Comparison of ENCODE assay signal across 28 mouse cellular contexts in the genomic region with DNA sequence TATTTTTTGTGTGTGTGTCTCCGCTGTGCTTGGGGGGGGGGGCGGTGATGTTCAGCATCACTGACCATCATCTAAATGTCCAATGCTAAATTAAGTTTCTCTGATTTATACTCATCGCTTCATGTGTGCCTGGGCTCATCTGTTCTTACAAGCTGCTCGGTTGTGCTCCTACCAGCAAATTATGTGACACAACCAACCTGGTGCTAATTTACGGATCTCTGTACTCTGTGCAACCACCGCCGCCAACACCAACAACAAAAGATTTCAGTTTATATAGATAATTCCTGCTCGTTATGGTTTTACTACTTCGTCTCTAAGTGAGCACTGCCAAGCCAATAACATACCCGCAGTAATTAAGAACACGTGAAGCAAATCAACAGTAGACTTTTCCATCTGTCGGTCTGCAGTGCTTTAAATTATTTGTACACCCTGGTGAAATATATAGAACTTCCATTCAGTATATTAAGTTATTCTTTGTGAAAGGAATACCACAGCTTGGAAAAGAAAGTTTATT.
DNase-seq lines count a peak whose midpoint lies in the region; ATAC-seq and TF ChIP-seq lines count a peak whose summit lies in the region.
"Had no signal": no experiment of that assay in that cellular context is flagged by ENCODE, and none has a peak within 500 bp of the region (broad histone marks: within the 10 kb centered on the region; RNA-seq: fewer than 3 reads in every experiment).

No protein-coding gene starts in this region.

- TF ChIP-seq CTCF in intestine, postnatal 0 days (IDR thresholded peaks at IDR 0.05; ENCODE audit: low read depth), result no peak

- 21% methylated on average over 12 of the region's 12 CpGs for WGBS in limb, embryonic 14.5 days
- 93% methylated on average over 12 of the region's 12 CpGs for whole genome bisulfite sequencing in intestine, postnatal 0 days

- peak; percentile 28 for DNase-seq in layer of hippocampus, adult 9-11 months
- no peak for DNase-seq in layer of hippocampus, postnatal 14 days (ENCODE audit: low spot score in 2 of 2)
- peak; percentile 33 for DNase-seq in hindlimb bud, embryonic 11.5 days (ENCODE audit: extremely low spot score, low read depth, low spot score)
- DNase-seq in limb, embryonic 14.5 days (ENCODE audit: low spot score), result peak; percentile 17
- DNase-seq in frontal cortex, postnatal 36 days (ENCODE audit: low spot score in 2 of 2), result no peak
- no peak for DNase-seq in retina, embryonic 14.5 days (ENCODE audit: low spot score)
- DNase-seq: adrenal gland, postnatal 36 days; cerebellum, adult 9-10 months; embryo, embryonic 11 days; gastrocnemius, postnatal 10 days; heart, postnatal 10 days; kidney, adult 8-10 months; liver; lung, adult 2 months; lung, postnatal 10 days; right cerebral cortex, postnatal 25 days had no signal

- no peaks in the 10 kb centered on the region for H3K9me3 ChIP-seq in limb, embryonic 14.5 days (ENCODE audit: control insufficient read depth, low read length)
- no peaks in the 10 kb centered on the region for H3K9me3 ChIP-seq in intestine, postnatal 0 days (ENCODE audit: control insufficient read depth)
- H3K9me3 ChIP-seq: embryonic facial prominence, embryonic 15.5 days; forebrain, embryonic 12.5 days; heart, embryonic 13.5 days; hindbrain, embryonic 15.5 days; intestine, embryonic 15.5 days; midbrain, embryonic 13.5 days; stomach, embryonic 15.5 days had no signal

- 0 out of 2 replicates have a peak, but pooled peaks cover 4% of the 10 kb centered on the region for H3K4me1 ChIP-seq in limb, embryonic 14.5 days (ENCODE audit: control insufficient read depth, insufficient read depth, low read length)
- H3K4me1 ChIP-seq in intestine, postnatal 0 days (replicated peaks; ENCODE audit: control insufficient read depth, insufficient read depth, low read length), result no peaks in the 10 kb centered on the region
- H3K4me1 ChIP-seq: embryonic facial prominence, embryonic 15.5 days; forebrain, embryonic 12.5 days; heart, embryonic 13.5 days; hindbrain, embryonic 15.5 days; intestine, embryonic 15.5 days; midbrain, embryonic 13.5 days; stomach, embryonic 15.5 days had no signal

- no peak overlapping the region for H3K4me2 ChIP-seq in limb, embryonic 14.5 days (replicated peaks; ENCODE audit: low read depth, low read length, severe bottlenecking)
- no peak overlapping the region for H3K4me2 ChIP-seq in intestine, postnatal 0 days (replicated peaks; ENCODE audit: low read depth)
- H3K4me2 ChIP-seq: embryonic facial prominence, embryonic 15.5 days; forebrain, embryonic 12.5 days; heart, embryonic 13.5 days; hindbrain, embryonic 15.5 days; intestine, embryonic 15.5 days; midbrain, embryonic 13.5 days; stomach, embryonic 15.5 days had no signal

- H3K27ac ChIP-seq in limb, embryonic 14.5 days (replicated peaks; ENCODE audit: low read depth, low read length), result no peak overlapping the region
- H3K27ac ChIP-seq in intestine, postnatal 0 days (ENCODE audit: low read depth, low read length), result no peak overlapping the region
- H3K27ac ChIP-seq: embryonic facial prominence, embryonic 15.5 days; forebrain, embryonic 12.5 days; heart, embryonic 13.5 days; hindbrain, embryonic 15.5 days; intestine, embryonic 15.5 days; kidney, postnatal 0 days; liver, embryonic 14.5 days; macrophage; midbrain, embryonic 13.5 days; stomach, embryonic 15.5 days had no signal

- no peaks in the 10 kb centered on the region for H3K36me3 ChIP-seq in limb, embryonic 14.5 days (ENCODE audit: control insufficient read depth, insufficient read depth, low read length)
- no peaks in the 10 kb centered on the region for H3K36me3 ChIP-seq in intestine, postnatal 0 days (ENCODE audit: control insufficient read depth, insufficient read depth)
- H3K36me3 ChIP-seq: embryonic facial prominence, embryonic 15.5 days; forebrain, embryonic 12.5 days; heart, embryonic 13.5 days; hindbrain, embryonic 15.5 days; intestine, embryonic 15.5 days; midbrain, embryonic 13.5 days; stomach, embryonic 15.5 days had no signal

- no peak overlapping the region for H3K4me3 ChIP-seq in limb, embryonic 14.5 days (replicated peaks; ENCODE audit: low read length)
- no peak overlapping the region for H3K4me3 ChIP-seq in intestine, postnatal 0 days (ENCODE audit: low read depth, low read length)
- H3K4me3 ChIP-seq: embryonic facial prominence, embryonic 15.5 days; forebrain, embryonic 12.5 days; heart, embryonic 13.5 days; hindbrain, embryonic 15.5 days; intestine, embryonic 15.5 days; midbrain, embryonic 13.5 days; stomach, embryonic 15.5 days had no signal

- H3K27me3 ChIP-seq in limb, embryonic 14.5 days (ENCODE audit: control insufficient read depth, insufficient read depth, low read length), result no peaks in the 10 kb centered on the region
- no peaks in the 10 kb centered on the region for H3K27me3 ChIP-seq in intestine, postnatal 0 days (replicated peaks; ENCODE audit: control insufficient read depth, insufficient read depth, low read length)
- H3K27me3 ChIP-seq: embryonic facial prominence, embryonic 15.5 days; forebrain, embryonic 12.5 days; heart, embryonic 13.5 days; hindbrain, embryonic 15.5 days; intestine, embryonic 15.5 days; midbrain, embryonic 13.5 days; stomach, embryonic 15.5 days had no signal

- no peak overlapping the region for H3K9ac ChIP-seq in limb, embryonic 14.5 days (ENCODE audit: low read depth, low read length, severe bottlenecking)
- no peak overlapping the region for H3K9ac ChIP-seq in intestine, postnatal 0 days (ENCODE audit: low read depth, low read length)
- H3K9ac ChIP-seq: embryonic facial prominence, embryonic 15.5 days; forebrain, embryonic 12.5 days; heart, embryonic 13.5 days; hindbrain, embryonic 15.5 days; intestine, embryonic 15.5 days; liver, embryonic 14.5 days; midbrain, embryonic 13.5 days; stomach, embryonic 15.5 days had no signal

- TF ChIP-seq POLR2A in limb, embryonic 14.5 days (IDR thresholded peaks at IDR 0.05; ENCODE audit: borderline replicate concordance, extremely low read depth, insufficient read depth, insufficient read length), result no peak

- no peak for ATAC-seq in limb, embryonic 14.5 days (ENCODE audit: low FRiP score, low read depth)
- ATAC-seq in intestine, postnatal 0 days, result no peak
- ATAC-seq: CD4-positive, CD25-positive, alpha-beta regulatory T cell, adult 4 months; intestine, embryonic 15.5 days; midbrain, embryonic 13.5 days had no signal

Comparison
In these comparisons a context has a peak if more than half of its experiments do, and no peak if none do; other contexts are left out.
1. DNase-seq: peak in layer of hippocampus, adult 9-11 months (single experiment), hindlimb bud, embryonic 11.5 days (single experiment) and limb, embryonic 14.5 days (single experiment); none in layer of hippocampus, postnatal 14 days (0 of 2), frontal cortex, postnatal 36 days (0 of 2) and retina, embryonic 14.5 days (single experiment).